Mouse (Mus musculus): ENCODE data around the gene Mymx. TPM values are rescaled to one million over a fixed set of nuclear protein-coding genes. Genes with fewer than 3 reads are reported as not detected.

Mymx gene
- polyA plus RNA-seq, 3 experiments from 2014 or later = not detected

Other genes with a start within 250 kb of the Mymx start
- gene Cdc5l, start 168.4 kb downstream of the Mymx start, polyA plus RNA-seq (2017; shearing (Covaris generic)) = 10 to 100 TPM; 64.4 to 73.0 (median 70.3) TPM
- gene Spats1, start 126.7 kb downstream of the Mymx start, polyA plus RNA-seq (2017; shearing (Covaris generic)) = 1 to 10 TPM; 1.3 to 2.0 (median 1.7) TPM
- 1 to 10 TPM; 2.2 to 2.7 (median 2.3) TPM for gene Aars2, start 95.3 kb downstream of the Mymx start, polyA plus RNA-seq (2017; shearing (Covaris generic))
- gene Tcte1, start 78.7 kb downstream of the Mymx start, polyA plus RNA-seq (2017; shearing (Covaris generic)) = not detected
- under 1 TPM; 0.12 to 0.63 (median 0.14) TPM for gene Tmem151b, start 52.4 kb downstream of the Mymx start, polyA plus RNA-seq (2017; shearing (Covaris generic))
- 10 to 100 TPM; 35.1 to 44.1 (median 43.1) TPM for gene Nfkbie, start 46.4 kb downstream of the Mymx start, polyA plus RNA-seq (2017; shearing (Covaris generic))
- gene Slc35b2, start 38.2 kb downstream of the Mymx start, polyA plus RNA-seq (2017; shearing (Covaris generic)) = 10 to 100 TPM; 30.2 to 38.1 (median 32.6) TPM
- gene Hsp90ab1, start 28.8 kb downstream of the Mymx start, polyA plus RNA-seq (2017; shearing (Covaris generic)) = 1,000 to 10,000 TPM in 1 of 3 experiments, 100 to 1,000 TPM in 2; 939 to 1,028 (median 983) TPM
- gene Slc29a1, start 2.5 kb downstream of the Mymx start, polyA plus RNA-seq (2017; shearing (Covaris generic)) = 100 to 1,000 TPM in 2 of 3 experiments, 10 to 100 TPM in 1; 72.2 to 131 (median 109) TPM
- not detected for gene Capn11, start 57.2 kb upstream of the Mymx start, polyA plus RNA-seq (2017; shearing (Covaris generic))
- 10 to 100 TPM; 74.5 to 88.1 (median 87.7) TPM for gene Mrpl14, start 84.2 kb upstream of the Mymx start, polyA plus RNA-seq (2017; shearing (Covaris generic))
- gene Tmem63b, start 84.8 kb upstream of the Mymx start, polyA plus RNA-seq (2017; shearing (Covaris generic)) = 1 to 10 TPM; 2.0 to 2.7 (median 2.4) TPM
- gene 1600014C23Rik, start 131.7 kb upstream of the Mymx start, polyA plus RNA-seq (2017; shearing (Covaris generic)) = not detected

Measured in inflammation-experienced regulatory T-cells, adult 6 months (primary cell).